Mouse (Mus musculus) kidney, adult 8-10 months (tissue): ENCODE measurements around the gene Mrps18c.

ENCODE experiments used
- DNase-seq, 2 experiments: peaks; one replicate each; pipeline ENCODE4 v3.0.0; 2022

Gene Mrps18c

GRCm38 (mm10) chr5:100798165-100798860, at the start of gene Mrps18c, which contains the start of gene Helq:
Gene Mrps18c (plus strand): TSS chr5:100798627.
Gene Helq (minus strand): TSS chr5:100798598.
- peak; percentile 91 to 92 for DNase-seq

DNA sequence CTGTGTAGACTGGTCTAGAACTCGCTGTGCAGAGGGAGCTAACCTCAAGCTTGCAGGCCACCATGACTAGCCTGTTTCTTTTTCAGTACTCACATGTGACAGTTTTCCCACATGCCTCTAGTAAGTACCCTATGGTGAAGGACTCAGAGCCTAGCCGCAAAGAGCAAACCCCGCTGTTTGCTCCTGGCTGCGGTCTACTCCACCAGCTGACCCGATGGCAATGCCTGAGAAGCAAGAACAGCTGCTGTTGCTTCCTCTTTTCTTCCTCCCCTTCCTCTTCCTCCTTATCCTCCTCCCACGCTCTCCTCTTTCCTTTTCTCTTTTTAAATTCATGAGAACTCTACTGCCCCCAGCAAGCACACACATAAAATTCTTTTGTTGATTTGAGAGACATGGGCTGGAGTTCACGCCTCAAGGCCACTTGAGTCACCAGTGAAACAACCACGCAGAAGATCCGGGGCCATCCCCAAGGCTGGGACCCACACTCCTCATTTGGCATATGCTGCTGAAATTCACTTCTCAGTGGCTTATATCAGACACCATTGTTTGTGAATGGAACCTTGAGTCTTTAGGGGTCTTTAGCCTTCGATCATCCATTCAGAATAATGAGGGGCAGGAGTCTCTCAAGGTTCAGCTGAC, 47.7 kb upstream of the Mrps18c start:
- DNase-seq, result no peak

GRCm38 (mm10) chr5:100751655-100752054, 46.8 kb upstream of the Mrps18c start:
- no peak for DNase-seq

GRCm38 (mm10) chr5:100753407-100753806, 45.0 kb upstream of the Mrps18c start:
- no peak for DNase-seq

DNA sequence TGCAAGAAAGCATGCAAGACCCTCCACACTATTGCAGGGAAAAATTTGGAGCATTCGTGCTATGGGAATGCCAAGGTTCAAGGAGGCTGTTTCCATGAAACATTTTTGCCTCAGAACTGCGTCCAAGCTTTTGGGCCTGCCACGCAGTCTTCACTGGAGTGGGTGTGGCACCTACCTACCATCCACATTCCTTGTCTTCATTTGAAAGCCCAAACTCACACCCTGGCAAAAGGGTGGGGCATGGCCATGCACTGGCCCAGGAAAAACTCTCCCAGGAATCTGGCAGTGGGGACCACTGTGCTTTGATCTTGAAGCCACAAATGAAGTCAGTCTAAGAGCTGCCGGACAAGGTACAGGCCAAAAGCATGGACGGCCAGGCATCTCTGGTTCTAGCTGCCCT, 40.3 kb upstream of the Mrps18c start:
- DNase-seq, result no peak

DNA sequence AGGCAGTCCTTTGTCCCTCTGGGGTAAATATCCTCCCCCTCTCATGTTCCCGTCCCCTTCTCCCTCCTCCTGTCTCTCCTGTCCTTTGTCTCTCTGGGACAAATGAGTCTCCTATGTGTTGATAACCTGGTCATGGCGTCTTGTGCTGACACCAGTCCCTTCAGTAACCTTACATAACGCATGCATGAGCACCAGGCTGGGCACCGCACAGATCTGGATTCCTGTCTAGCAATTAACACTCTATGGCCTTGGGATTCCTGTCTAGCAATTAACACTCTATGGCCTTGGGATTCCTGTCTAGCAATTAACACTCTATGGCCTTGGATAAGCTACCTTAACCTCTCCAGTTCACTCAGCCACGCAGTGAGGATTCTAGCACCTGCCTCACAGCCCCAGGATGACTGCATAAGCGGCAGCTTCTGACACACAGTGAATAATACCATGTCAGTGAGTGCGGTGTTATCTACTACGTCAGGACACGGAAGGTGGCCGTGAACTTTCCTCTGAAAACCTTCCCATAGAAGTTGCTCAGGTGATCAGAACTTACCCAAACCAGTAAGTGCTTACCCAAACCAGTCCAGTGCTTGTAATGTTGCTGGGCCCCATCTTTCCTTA, 38.3 kb upstream of the Mrps18c start:
- no peak for DNase-seq

- DNase-seq, result no peak
Observed at GRCm38 (mm10) chr5:100761736-100762135, 36.7 kb upstream of the Mrps18c start.

DNA sequence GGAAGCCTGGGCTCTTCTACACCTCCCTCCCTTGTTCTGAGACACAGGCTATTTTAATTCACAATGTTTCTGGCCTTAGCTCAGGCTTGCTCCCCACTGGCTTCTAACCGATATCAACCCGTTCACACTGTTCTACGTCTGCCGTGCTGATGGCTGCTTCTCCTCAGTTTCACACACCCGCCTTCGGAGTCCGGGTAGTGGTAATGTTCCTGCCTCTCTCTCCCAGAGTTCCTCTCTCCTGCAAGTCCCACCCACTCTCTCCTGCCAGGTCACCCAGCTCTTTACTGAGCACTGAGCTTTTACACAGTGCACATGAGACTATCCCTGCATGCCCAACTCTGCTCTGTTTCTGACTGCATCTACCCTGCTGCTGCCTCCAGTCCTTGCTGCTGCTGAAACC, 32.4 kb upstream of the Mrps18c start:
- no peak for DNase-seq

- DNase-seq, result no peak
Observed at GRCm38 (mm10) chr5:100771575-100771974, 26.9 kb upstream of the Mrps18c start.

GRCm38 (mm10) chr5:100775778-100776404, 22.5 kb upstream of the Mrps18c start:
- DNase-seq, result no peak

- DNase-seq, result no peak
Observed at GRCm38 (mm10) chr5:100776900-100777299, 21.5 kb upstream of the Mrps18c start.

GRCm38 (mm10) chr5:100779002-100779401, 19.4 kb upstream of the Mrps18c start:
- DNase-seq, result no peak

- no peak for DNase-seq
Observed at GRCm38 (mm10) chr5:100787527-100787926, 10.9 kb upstream of the Mrps18c start.

DNA sequence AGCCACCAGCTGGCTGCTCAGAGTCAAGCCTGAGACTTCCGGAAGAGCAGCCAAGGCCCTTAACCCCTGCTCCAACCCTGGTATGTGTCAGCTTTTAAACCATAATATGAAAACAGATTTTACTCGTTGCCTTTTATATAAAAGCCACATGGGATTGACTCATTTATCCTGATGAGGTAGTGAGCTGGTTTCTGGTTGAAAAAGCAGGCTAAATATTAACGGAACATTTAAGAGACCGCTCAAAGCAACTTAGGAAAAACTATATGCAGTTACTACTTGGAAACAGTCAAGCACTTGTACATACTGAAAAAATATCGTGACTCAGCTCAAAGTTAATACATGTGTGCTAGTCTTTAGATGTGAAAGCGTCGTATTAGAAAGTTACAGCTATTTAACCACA, 6.2 kb upstream of the Mrps18c start:
- no peak for DNase-seq

DNA sequence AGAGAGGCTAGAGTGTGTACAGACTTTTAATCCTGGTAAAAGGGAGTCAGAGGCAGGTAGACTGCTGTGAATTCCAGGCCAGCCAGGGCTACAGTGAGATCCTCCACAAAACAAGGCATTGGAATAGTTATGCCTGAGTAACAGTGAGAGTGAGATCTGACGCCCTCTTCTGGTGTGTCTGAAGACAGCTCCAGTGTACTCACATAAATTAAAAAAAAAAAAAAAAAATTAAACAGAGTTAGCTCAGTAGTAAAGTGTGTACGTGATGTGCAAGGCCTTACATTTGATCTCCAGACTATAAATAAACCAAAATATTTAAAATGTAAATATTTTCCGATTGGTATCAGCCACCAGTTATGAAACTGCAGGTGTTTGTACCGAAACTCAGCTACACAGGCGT, 4.3 kb upstream of the Mrps18c start:
- no peak for DNase-seq

GRCm38 (mm10) chr5:100818341-100818740, 19.9 kb downstream of the Mrps18c start:
- DNase-seq, result no peak

- peak in 1 of 2 experiments; percentile 9 for DNase-seq
Observed at GRCm38 (mm10) chr5:100819568-100820480, 21.4 kb downstream of the Mrps18c start.

DNA sequence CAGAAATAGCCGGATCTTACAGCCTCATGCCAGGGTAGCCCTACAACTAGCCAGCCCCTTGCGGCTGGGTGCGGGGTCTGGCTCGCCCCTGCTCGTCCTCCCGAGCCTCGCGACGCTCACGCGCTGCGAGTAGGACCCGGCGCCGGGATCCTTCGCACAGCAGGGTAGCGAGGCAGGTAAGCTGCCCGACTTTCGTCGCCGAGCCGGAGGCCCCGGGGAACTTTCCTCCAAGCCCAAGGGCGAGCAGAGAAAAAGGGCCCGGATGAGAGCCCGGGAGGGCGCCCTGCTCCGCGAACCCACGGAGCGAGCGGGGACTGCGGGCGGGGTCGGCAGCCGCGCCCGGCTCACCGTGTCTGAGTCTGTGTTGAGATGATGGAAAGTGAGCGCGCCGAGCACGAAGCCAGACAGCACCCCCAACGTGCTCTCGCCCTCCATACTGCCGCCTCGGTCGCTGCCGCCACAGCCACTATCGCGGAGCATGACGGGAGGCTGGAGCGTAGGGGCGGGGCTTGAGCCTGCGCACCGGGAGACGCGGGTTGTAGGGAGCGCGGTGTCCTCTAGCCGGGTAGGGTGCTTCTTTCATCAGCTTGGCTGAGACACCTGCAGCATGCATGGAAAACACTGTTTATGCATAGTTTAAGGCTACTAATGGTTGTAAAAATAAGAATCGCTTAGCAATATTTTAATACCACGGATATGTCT, 22.2 kb downstream of the Mrps18c start, which contains the start of gene Abraxas1:
Gene Abraxas1, minus strand, starts transcription at position 483 of the 702 bp plus-strand sequence.
- peak; percentile 79 to 85 for DNase-seq

DNA sequence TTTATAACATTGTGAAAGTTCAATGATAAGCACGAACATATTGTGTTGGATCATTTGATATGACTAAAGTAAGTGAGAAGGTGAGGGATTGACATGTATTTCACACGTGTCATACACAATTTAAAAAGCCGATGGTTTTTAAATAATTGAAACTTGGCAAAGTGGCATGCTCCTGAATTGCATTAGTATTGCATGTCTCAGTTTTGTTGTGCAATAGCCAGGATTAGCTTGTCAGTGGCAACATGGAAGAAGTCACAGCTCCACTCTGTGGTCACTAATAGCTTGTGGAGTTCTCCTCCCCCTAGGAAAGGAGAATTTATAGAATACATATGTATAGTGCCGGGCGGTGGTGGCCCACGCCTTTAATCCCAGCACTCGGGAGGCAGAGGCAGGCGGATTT, 22.9 kb downstream of the Mrps18c start:
- no peak for DNase-seq

DNA sequence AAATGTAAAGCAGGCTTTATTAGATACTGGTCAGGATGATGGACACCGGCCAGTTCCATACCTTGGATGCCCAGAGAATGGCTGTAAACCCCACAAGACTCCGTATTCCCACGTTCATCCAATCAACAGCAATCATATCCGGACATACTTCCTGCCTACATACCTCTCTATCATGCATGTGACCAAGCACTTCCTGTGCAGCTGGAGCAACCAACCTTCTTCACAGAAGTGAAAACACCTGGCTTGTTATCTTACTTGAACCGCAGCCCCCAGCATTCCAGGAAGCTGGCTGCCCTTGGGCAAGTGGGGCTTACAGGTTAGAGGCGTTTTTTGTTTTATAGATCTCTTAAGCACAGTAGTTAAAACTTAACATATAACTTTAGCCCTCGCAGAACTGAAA, 24.4 kb downstream of the Mrps18c start:
- no peak for DNase-seq

- DNase-seq, result peak in 1 of 2 experiments; percentile 9
Observed at GRCm38 (mm10) chr5:100825975-100826374, 27.5 kb downstream of the Mrps18c start.

DNA sequence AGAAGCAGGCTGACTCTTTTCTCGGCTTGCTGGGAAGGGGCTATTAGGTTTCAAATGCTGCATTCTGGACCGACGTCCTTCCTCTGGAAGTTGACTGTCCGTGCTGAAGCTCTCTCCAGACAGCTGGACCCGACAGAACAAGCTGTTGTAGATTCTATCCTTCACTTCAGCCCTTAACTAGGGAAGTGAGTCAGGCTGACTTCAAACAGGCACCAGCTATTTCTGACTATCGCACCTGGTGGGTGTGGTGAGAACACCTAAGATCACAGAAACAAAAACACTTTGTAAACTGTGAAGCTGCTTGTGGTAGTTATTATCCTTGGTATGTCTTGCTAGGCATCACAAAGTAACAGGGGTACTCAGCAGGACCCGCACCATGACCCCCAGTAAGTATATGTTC, 28.1 kb downstream of the Mrps18c start:
- DNase-seq, result no peak
